In genomic region chr1:94355873-94356272, GRCm38 (mm10) we compare ENCODE assay signal across 19 mouse cellular contexts.
DNase-seq lines count a peak whose midpoint lies in the region; ATAC-seq and TF ChIP-seq lines count a peak whose summit lies in the region.
"Had no signal": no experiment of that assay in that cellular context is flagged by ENCODE, and none has a peak within 500 bp of the region (broad histone marks: within the 10 kb centered on the region; RNA-seq: fewer than 3 reads in every experiment).

No protein-coding gene starts in this region.

- no peak overlapping the region for H3K27ac ChIP-seq in forebrain, postnatal 0 days (ENCODE audit: low read depth, low read length)
- no peak overlapping the region for H3K27ac ChIP-seq in forebrain, embryonic 14.5 days (ENCODE audit: low read depth, low read length)
- no peak overlapping the region for H3K27ac ChIP-seq in hindbrain, postnatal 0 days
- H3K27ac ChIP-seq in hindbrain, embryonic 13.5 days = no peak overlapping the region
- H3K27ac ChIP-seq: embryonic facial prominence, embryonic 13.5 days; forebrain, embryonic 13.5 days had no signal

- H3K4me1 ChIP-seq in forebrain, postnatal 0 days (ENCODE audit: insufficient read depth) = no peaks in the 10 kb centered on the region
- no peaks in the 10 kb centered on the region for H3K4me1 ChIP-seq in forebrain, embryonic 14.5 days (ENCODE audit: control insufficient read depth, insufficient read depth, low read length)
- H3K4me1 ChIP-seq in hindbrain, postnatal 0 days (ENCODE audit: insufficient read depth, low read length) = no peaks in the 10 kb centered on the region
- H3K4me1 ChIP-seq in hindbrain, embryonic 13.5 days (replicated peaks) = no peaks in the 10 kb centered on the region
- H3K4me1 ChIP-seq: embryonic facial prominence, embryonic 13.5 days; forebrain, embryonic 13.5 days had no signal

- no peak overlapping the region for H3K4me2 ChIP-seq in forebrain, postnatal 0 days (ENCODE audit: low read depth)
- H3K4me2 ChIP-seq in forebrain, embryonic 14.5 days (ENCODE audit: low read length) = no peak overlapping the region
- H3K4me2 ChIP-seq in hindbrain, postnatal 0 days (ENCODE audit: low read depth, low read length) = no peak overlapping the region
- H3K4me2 ChIP-seq in hindbrain, embryonic 13.5 days = no peak overlapping the region
- H3K4me2 ChIP-seq: embryonic facial prominence, embryonic 13.5 days; forebrain, embryonic 13.5 days had no signal

- H3K36me3 ChIP-seq in forebrain, postnatal 0 days (ENCODE audit: insufficient read depth) = no peaks in the 10 kb centered on the region
- no peaks in the 10 kb centered on the region for H3K36me3 ChIP-seq in forebrain, embryonic 14.5 days (ENCODE audit: control insufficient read depth, insufficient read depth, low read length)
- H3K36me3 ChIP-seq in hindbrain, postnatal 0 days (ENCODE audit: insufficient read depth, low read length) = no peaks in the 10 kb centered on the region
- H3K36me3 ChIP-seq in hindbrain, embryonic 13.5 days = no peaks in the 10 kb centered on the region
- H3K36me3 ChIP-seq: embryonic facial prominence, embryonic 13.5 days had no signal

- WGBS in forebrain, postnatal 0 days = 74% methylated on average over 3 of the region's 3 CpGs
- 90% methylated on average over 3 of the region's 3 CpGs for WGBS in forebrain, embryonic 14.5 days
- WGBS in hindbrain, postnatal 0 days = 53% methylated on average over 3 of the region's 3 CpGs
- WGBS in hindbrain, embryonic 13.5 days = 50% methylated on average over 3 of the region's 3 CpGs

- H3K9me3 ChIP-seq in forebrain, postnatal 0 days (ENCODE audit: low read length) = no peaks in the 10 kb centered on the region
- no peaks in the 10 kb centered on the region for H3K9me3 ChIP-seq in forebrain, embryonic 14.5 days (replicated peaks; ENCODE audit: control insufficient read depth, low read length)
- no peaks in the 10 kb centered on the region for H3K9me3 ChIP-seq in hindbrain, postnatal 0 days (ENCODE audit: low read length)
- H3K9me3 ChIP-seq in hindbrain, embryonic 13.5 days = no peaks in the 10 kb centered on the region
- H3K9me3 ChIP-seq: embryonic facial prominence, embryonic 13.5 days; forebrain, embryonic 13.5 days had no signal

- no peak for TF ChIP-seq CTCF in forebrain, postnatal 0 days (IDR thresholded peaks at IDR 0.05; ENCODE audit: low read depth)
- TF ChIP-seq CTCF in hindbrain, postnatal 0 days (IDR thresholded peaks at IDR 0.05; ENCODE audit: low read depth) = no peak
- TF ChIP-seq CTCF in brain, embryonic 14.5 days (IDR thresholded peaks at IDR 0.05; ENCODE audit: borderline replicate concordance, extremely low read depth, insufficient read depth, insufficient read length) = no peak

- DNase-seq in forebrain, postnatal 0 days = peak; percentile 4
- DNase-seq in forebrain, embryonic 14.5 days (ENCODE audit: low spot score) = no peak
- peak; percentile 1 for DNase-seq in hindbrain, postnatal 0 days (ENCODE audit: low spot score)
- DNase-seq in brain, embryonic 14.5 days (ENCODE audit: low read depth) = peak; percentile 8
- no peak for DNase-seq in cerebellum, postnatal 14 days
- DNase-seq: adrenal gland, adult 8-10 months; adrenal gland, postnatal 14 days; adrenal gland, postnatal 36 days; cerebellum, adult 11 months; cerebellum, adult 18-20 months; cerebellum, adult 8-10 months; cerebellum, adult 9-11 months; cerebellum, postnatal 25 days had no signal

- H3K27me3 ChIP-seq in forebrain, postnatal 0 days (ENCODE audit: insufficient read depth, low read length) = no peaks in the 10 kb centered on the region
- no peaks in the 10 kb centered on the region for H3K27me3 ChIP-seq in forebrain, embryonic 14.5 days (replicated peaks; ENCODE audit: control insufficient read depth, insufficient read depth, low read length)
- no peaks in the 10 kb centered on the region for H3K27me3 ChIP-seq in hindbrain, postnatal 0 days (ENCODE audit: insufficient read depth, low read length)
- H3K27me3 ChIP-seq in hindbrain, embryonic 13.5 days = no peaks in the 10 kb centered on the region
- H3K27me3 ChIP-seq: embryonic facial prominence, embryonic 13.5 days; forebrain, embryonic 13.5 days; Patski had no signal

- ATAC-seq in forebrain, postnatal 0 days = no peak
- ATAC-seq in forebrain, embryonic 14.5 days = no peak
- no peak for ATAC-seq in hindbrain, postnatal 0 days
- ATAC-seq in hindbrain, embryonic 13.5 days (ENCODE audit: low FRiP score) = no peak
- ATAC-seq: activated CD4-positive, CD25-positive, alpha-beta regulatory T cell, adult 4 months; forebrain, embryonic 13.5 days; forebrain, embryonic 16.5 days; Patski had no signal

- H3K4me3 ChIP-seq in forebrain, postnatal 0 days (ENCODE audit: low read depth, low read length) = no peak overlapping the region
- H3K4me3 ChIP-seq in forebrain, embryonic 14.5 days (ENCODE audit: low read depth, low read length) = no peak overlapping the region
- H3K4me3 ChIP-seq in hindbrain, postnatal 0 days (ENCODE audit: low read length) = no peak overlapping the region
- no peak overlapping the region for H3K4me3 ChIP-seq in hindbrain, embryonic 13.5 days
- H3K4me3 ChIP-seq: embryonic facial prominence, embryonic 13.5 days; forebrain, embryonic 13.5 days had no signal

- no peak overlapping the region for H3K9ac ChIP-seq in forebrain, postnatal 0 days
- H3K9ac ChIP-seq in forebrain, embryonic 14.5 days (ENCODE audit: low read length) = no peak overlapping the region
- H3K9ac ChIP-seq in hindbrain, postnatal 0 days (replicated peaks; ENCODE audit: low read length) = no peak overlapping the region
- no peak overlapping the region for H3K9ac ChIP-seq in hindbrain, embryonic 13.5 days
- H3K9ac ChIP-seq: embryonic facial prominence, embryonic 13.5 days; forebrain, embryonic 13.5 days had no signal

- no peak for TF ChIP-seq POLR2A in brain, embryonic 14.5 days (IDR thresholded peaks at IDR 0.05; ENCODE audit: borderline replicate concordance, extremely low read depth, insufficient read depth, insufficient read length, poor library complexity, severe bottlenecking)

Comparison
In these comparisons a context has a peak if more than half of its experiments do, and no peak if none do; other contexts are left out.
1. DNase-seq: peak in forebrain, postnatal 0 days (single experiment), hindbrain, postnatal 0 days (single experiment) and brain, embryonic 14.5 days (single experiment); none in forebrain, embryonic 14.5 days (single experiment) and cerebellum, postnatal 14 days (0 of 2).